Mouse (Mus musculus) cerebellum, adult 8-10 months (tissue): Measurements from ENCODE around the gene Foxo3.
A peak's percentile ranks its signal among the peaks of the same experiment; 100 is the strongest.

Experiments used
- DNase-seq: peaks from one replicate; pipeline ENCODE4 v3.0.0; 2022

Foxo3 gene

GRCm38 (mm10) chr10:42248644-42249043 is 27.9 kb downstream of the Foxo3 start:
- DNase-seq: no peak

GRCm38 (mm10) chr10:42248156-42248555 is 28.4 kb downstream of the Foxo3 start:
- DNase-seq: no peak

GRCm38 (mm10) chr10:42247125-42247816 is 29.3 kb downstream of the Foxo3 start:
- no peak for DNase-seq

GRCm38 (mm10) chr10:42246483-42246882 is 30.1 kb downstream of the Foxo3 start:
- DNase-seq: no peak

- DNase-seq: no peak
Observed at GRCm38 (mm10) chr10:42245636-42246035, 30.9 kb downstream of the Foxo3 start.

GRCm38 (mm10) chr10:42245256-42245601 is 31.3 kb downstream of the Foxo3 start:
- DNase-seq: no peak

- peak; percentile 52 for DNase-seq
Observed at GRCm38 (mm10) chr10:42244420-42245255, 31.9 kb downstream of the Foxo3 start.

- DNase-seq: no peak
Observed at GRCm38 (mm10) chr10:42243925-42244324, 32.6 kb downstream of the Foxo3 start.

- no peak for DNase-seq
Observed at GRCm38 (mm10) chr10:42242484-42242883, 34.1 kb downstream of the Foxo3 start.

- DNase-seq: no peak
Observed at GRCm38 (mm10) chr10:42241775-42242174, 34.8 kb downstream of the Foxo3 start.

GRCm38 (mm10) chr10:42239810-42240111 is 36.8 kb downstream of the Foxo3 start:
- peak; percentile 54 for DNase-seq

- DNase-seq: peak; percentile 61
Observed at GRCm38 (mm10) chr10:42238923-42239809, 37.4 kb downstream of the Foxo3 start.

- DNase-seq: no peak
Observed at GRCm38 (mm10) chr10:42238296-42238695, 38.3 kb downstream of the Foxo3 start.

- DNase-seq: no peak
Observed at GRCm38 (mm10) chr10:42237556-42237955, 39.0 kb downstream of the Foxo3 start.

- DNase-seq: no peak
Observed at GRCm38 (mm10) chr10:42235321-42235720, 41.2 kb downstream of the Foxo3 start.

GRCm38 (mm10) chr10:42232977-42233376 is 43.6 kb downstream of the Foxo3 start:
- DNase-seq: no peak

- DNase-seq: no peak
Observed at GRCm38 (mm10) chr10:42231847-42232246, 44.7 kb downstream of the Foxo3 start.

GRCm38 (mm10) chr10:42231100-42231541 is 45.4 kb downstream of the Foxo3 start:
- DNase-seq: no peak

GRCm38 (mm10) chr10:42230471-42231099 is 46.0 kb downstream of the Foxo3 start:
- no peak for DNase-seq

GRCm38 (mm10) chr10:42227751-42228241 is 48.8 kb downstream of the Foxo3 start:
- DNase-seq: peak; percentile 57

GRCm38 (mm10) chr10:42226176-42226575 is 50.4 kb downstream of the Foxo3 start:
- no peak for DNase-seq

- DNase-seq: no peak
Observed at GRCm38 (mm10) chr10:42225184-42225935, 51.2 kb downstream of the Foxo3 start.
